Mouse (Mus musculus) myocyte (in vitro differentiated cells): ENCODE results near the gene Cnpy2.

Experiments used
- MAX ChIP-seq: IDR thresholded peaks from one replicate; pipeline ENCODE4 v1.6.1; 2011; ENCODE audit warnings: low read depth, mild to moderate bottlenecking, control low read depth
- POLR2A ChIP-seq: IDR thresholded peaks from one replicate; pipeline ENCODE4 v1.6.1; 2011; ENCODE audit warnings: low read depth, mild to moderate bottlenecking, control low read depth, moderate library complexity; ENCODE audit not compliant: insufficient read length
- REST ChIP-seq: IDR thresholded peaks from one replicate; pipeline ENCODE4 v1.6.1; 2011; ENCODE audit warnings: mild to moderate bottlenecking, control low read depth, moderate library complexity; ENCODE audit not compliant: insufficient read depth, insufficient read length
- SRF ChIP-seq: IDR thresholded peaks from one replicate; pipeline ENCODE4 v1.6.1; 2011; ENCODE audit warnings: low read depth; ENCODE audit not compliant: control insufficient read depth, insufficient read length
- USF1 ChIP-seq: IDR thresholded peaks from one replicate; pipeline ENCODE4 v1.6.1; 2011; ENCODE audit warnings: low read depth, mild to moderate bottlenecking, control low read depth, moderate library complexity

- no peak for TF ChIP-seq USF1
- TF ChIP-seq POLR2A = no peak
- no peak for TF ChIP-seq MAX
- TF ChIP-seq SRF = no peak
- no peak for TF ChIP-seq REST
Measured at GRCm38 (mm10) chr10:128374393-128374792, 52.1 kb downstream of the Cnpy2 start.
